In genomic region chr11:76795326-76795725, GRCm38 (mm10) we compare ENCODE assay signal across 23 mouse cellular contexts. TPM values are rescaled to one million over a fixed set of nuclear protein-coding genes. Genes with fewer than 3 reads are reported as not detected.
DNase-seq lines count a peak whose midpoint lies in the region; TF ChIP-seq lines count a peak whose summit lies in the region.
"Had no signal": no experiment of that assay in that cellular context is flagged by ENCODE, and none has a peak within 500 bp of the region (broad histone marks: within the 10 kb centered on the region; RNA-seq: fewer than 3 reads in every experiment).

No protein-coding gene starts in this region.

- H3K27ac ChIP-seq in left cerebral cortex, adult 2 months, result no peak overlapping the region
- H3K27ac ChIP-seq: heart, adult 2 months; hindbrain, embryonic 13.5 days; limb, embryonic 12.5 days; liver, embryonic 15.5 days; midbrain, embryonic 15.5 days had no signal

- H3K4me3 ChIP-seq in left cerebral cortex, adult 2 months, result no peak overlapping the region
- H3K4me3 ChIP-seq: erythroblast, embryonic 14.5 days; heart, adult 2 months; hindbrain, embryonic 13.5 days; limb, embryonic 12.5 days; liver, embryonic 15.5 days; midbrain, embryonic 15.5 days had no signal

- TF ChIP-seq CTCF in left cerebral cortex, adult 2 months (IDR thresholded peaks at IDR 0.05), result no peak

- intact Hi-C loops in left cerebral cortex, adult 2 months (cut with DNase I), result no loop called here

- DNase-seq in adrenal gland, postnatal 14 days, result peak; percentile 30
- DNase-seq in adrenal gland, adult (ENCODE audit: inconsistent age in 2 of 2, low spot score in 1 of 2), result no peak
- DNase-seq in heart, adult 8-10 months (ENCODE audit: low spot score), result peak; percentile 17
- no peak for DNase-seq in heart, adult 9 months (ENCODE audit: low spot score in 2 of 2)
- DNase-seq in ES-CJ7 (ENCODE audit: low read depth, low spot score), result peak; percentile 21
- peak; percentile 34 for DNase-seq in brain, adult 2 months (ENCODE audit: low read depth, low spot score)
- DNase-seq in left cerebral cortex, adult 2 months (ENCODE audit: extremely low spot score in 1 of 2, low spot score in 2 of 2), result no peak
- DNase-seq: adrenal gland, adult 8-10 months; cerebellum, adult 18-20 months; cerebellum, postnatal 14 days; gastrocnemius, postnatal 10 days; heart, adult 2 months; kidney, adult 9 months; kidney, postnatal 10 days; layer of hippocampus, adult 9-11 months; lung, embryonic 14.5 days; lung, postnatal 14 days; right cerebral cortex, postnatal 4 days had no signal

RNA-seq across cellular contexts. Expression of gene Gosr1, which starts 31.9 kb away (rescaled TPM):
- total RNA-seq in adrenal gland, postnatal 14 days (2021), result 64.2 and 67.3 TPM in 2 replicates
- total RNA-seq in heart, adult 8-10 months (2022), result 10 to 100 TPM; 23.6 to 32.6 (median 27.9) TPM
- total RNA-seq in left cerebral cortex, adult 2 months (2021), result 10 to 100 TPM; 43.1 to 49.3 TPM

RNA-seq across cellular contexts. Expression of gene Cpd, which starts 51.5 kb away (rescaled TPM):
- total RNA-seq in adrenal gland, postnatal 14 days (2021), result 43.5 and 45.8 TPM in 2 replicates
- 10 to 100 TPM; 32.8 to 38.8 (median 37.0) TPM for total RNA-seq in heart, adult 8-10 months (2022)
- 10 to 100 TPM; 53.0 to 56.8 TPM for total RNA-seq in left cerebral cortex, adult 2 months (2021)

Comparison
In these comparisons a context has a peak if more than half of its experiments do, and no peak if none do; other contexts are left out.
1. DNase-seq: peak in adrenal gland, postnatal 14 days (single experiment), heart, adult 8-10 months (single experiment), ES-CJ7 (single experiment) and brain, adult 2 months (single experiment); none in adrenal gland, adult (0 of 2), heart, adult 9 months (0 of 2) and left cerebral cortex, adult 2 months (0 of 2).